Mouse (Mus musculus): ENCODE results near the gene Gnb1l. TPM values are rescaled to one million over a fixed set of nuclear protein-coding genes. Genes with fewer than 3 reads are reported as not detected.

The Gnb1l gene
- polyA plus RNA-seq (2015; fragmentation: Nextera tagmentation; extraction: Ambion mirVana) = 13.8 and 14.0 TPM in 2 replicates

GRCm38 (mm10) chr16:18498558-18498990, at the start of gene Gnb1l, which contains the start of gene Rtl10:
TSS of gene Gnb1l (plus strand) at chr16:18498713.
TSS of gene Rtl10 (plus strand) at chr16:18498901.
- ATAC-seq = peak; percentile 99
- Histone ChIP-seq H3K36me3 (peaks cover 7% of the 10 kb centered on the region), H3K9ac (peak within 1 kb of the TSS; percentile 78), H3K27ac (peak within 1 kb of the TSS; percentile 83), H3K4me2 (replicated peaks) (peak within 1 kb of the TSS; percentile 89), H3K27me3 (replicated peaks) (no peaks in the 10 kb centered on the region), H3K9me3 (no peaks in the 10 kb centered on the region), H3K4me3 (replicated peaks) (peak within 1 kb of the TSS; percentile 81), H3K4me1 (replicated peaks) (peaks cover 7% of the 10 kb centered on the region)
- WGBS = under 1% methylated on average over 51 of the region's 51 CpGs

GRCm38 (mm10) chr16:18449005-18449404, 49.5 kb upstream of the Gnb1l start:
- Histone ChIP-seq H3K4me3 (replicated peaks) (no peak overlapping the region), H3K9me3 (no peaks in the 10 kb centered on the region)
- no peak for ATAC-seq

GRCm38 (mm10) chr16:18451486-18452181, 46.9 kb upstream of the Gnb1l start:
- Histone ChIP-seq H3K4me1 (replicated peaks) (peaks cover 16% of the 10 kb centered on the region), H3K27ac (no peak overlapping the region), H3K4me2 (replicated peaks) (no peak overlapping the region), H3K9me3 (no peaks in the 10 kb centered on the region), H3K27me3 (replicated peaks) (no peaks in the 10 kb centered on the region), H3K36me3 (no peaks in the 10 kb centered on the region; the same call in 1 of the 2 replicates), H3K9ac (no peak overlapping the region), H3K4me3 (replicated peaks) (no peak overlapping the region)
- 50% methylated on average over 9 of the region's 9 CpGs for WGBS
- ATAC-seq = peak; percentile 34; the same call in 1 of the 2 replicates

More at GRCm38 (mm10) chr16:18449005-18449404, 49.5 kb upstream of the Gnb1l start:
- no peaks in the 10 kb centered on the region for H3K27me3 ChIP-seq (replicated peaks)
- H3K4me2 ChIP-seq (replicated peaks) = no peak overlapping the region
- H3K27ac ChIP-seq = no peak overlapping the region
- H3K9ac ChIP-seq = no peak overlapping the region
- 95% methylated on average over 4 of the region's 4 CpGs for WGBS
- no peaks in the 10 kb centered on the region; the same call in 1 of the 2 replicates for H3K36me3 ChIP-seq
- peaks cover 16% of the 10 kb centered on the region for H3K4me1 ChIP-seq (replicated peaks)

- 84% methylated on average over 8 of the region's 8 CpGs for WGBS
- peaks cover 4% of the 10 kb centered on the region; the same call in 1 of the 2 replicates for H3K36me3 ChIP-seq
- no peak for ATAC-seq
- no peak overlapping the region for H3K9ac ChIP-seq
- no peaks in the 10 kb centered on the region for H3K27me3 ChIP-seq (replicated peaks)
- H3K4me3 ChIP-seq (replicated peaks) = no peak overlapping the region
- H3K4me2 ChIP-seq (replicated peaks) = no peak overlapping the region
- peaks cover 15% of the 10 kb centered on the region for H3K4me1 ChIP-seq (replicated peaks)
- H3K9me3 ChIP-seq = no peaks in the 10 kb centered on the region
- no peak overlapping the region for H3K27ac ChIP-seq
These were observed 46.1 kb upstream of the Gnb1l start for GRCm38 (mm10) chr16:18452361-18452862.

- Histone ChIP-seq H3K9me3 (no peaks in the 10 kb centered on the region), H3K36me3 (peaks cover 4% of the 10 kb centered on the region; the same call in 1 of the 2 replicates), H3K27ac (no peak overlapping the region), H3K4me1 (replicated peaks) (peaks cover 5% of the 10 kb centered on the region), H3K4me3 (replicated peaks) (no peak overlapping the region), H3K27me3 (replicated peaks) (no peaks in the 10 kb centered on the region), H3K4me2 (replicated peaks) (no peak overlapping the region), H3K9ac (no peak overlapping the region)
- no peak for ATAC-seq
- 55% methylated on average over 5 of the region's 5 CpGs for WGBS
These were observed 44.7 kb upstream of the Gnb1l start for GRCm38 (mm10) chr16:18453846-18454245.

- H3K9me3 ChIP-seq = no peaks in the 10 kb centered on the region
- WGBS = 83% methylated on average over 6 of the region's 6 CpGs
- peaks cover 4% of the 10 kb centered on the region; the same call in 1 of the 2 replicates for H3K36me3 ChIP-seq
- peaks cover 19% of the 10 kb centered on the region for H3K4me1 ChIP-seq (replicated peaks)
- no peak for ATAC-seq
- no peak overlapping the region for H3K9ac ChIP-seq
- H3K4me2 ChIP-seq (replicated peaks) = no peak overlapping the region
- no peak overlapping the region for H3K4me3 ChIP-seq (replicated peaks)
- no peaks in the 10 kb centered on the region for H3K27me3 ChIP-seq (replicated peaks)
- no peak overlapping the region for H3K27ac ChIP-seq
These were observed 43.1 kb upstream of the Gnb1l start for GRCm38 (mm10) chr16:18455407-18455806.

GRCm38 (mm10) chr16:18458661-18459060, 39.9 kb upstream of the Gnb1l start:
- H3K27me3 ChIP-seq (replicated peaks) = no peaks in the 10 kb centered on the region
- no peak overlapping the region for H3K4me2 ChIP-seq (replicated peaks)
- H3K9me3 ChIP-seq = no peaks in the 10 kb centered on the region
- no peak overlapping the region for H3K4me3 ChIP-seq (replicated peaks)
- H3K36me3 ChIP-seq = 0 out of 2 replicates have a peak, but pooled peaks cover 4% of the 10 kb centered on the region
- no peak overlapping the region for H3K9ac ChIP-seq
- H3K4me1 ChIP-seq (replicated peaks) = peaks cover 18% of the 10 kb centered on the region
- ATAC-seq = no peak
- H3K27ac ChIP-seq = no peak overlapping the region

- H3K4me2 ChIP-seq (replicated peaks) = peak overlapping the region; percentile 44
- peak; percentile 41 for ATAC-seq
- peak overlapping the region; percentile 26; the same call in 1 of the 2 replicates for H3K9ac ChIP-seq
- 0 out of 2 replicates have a peak, but pooled peaks cover 4% of the 10 kb centered on the region for H3K36me3 ChIP-seq
- 12% methylated on average over 12 of the region's 12 CpGs for WGBS
- no peaks in the 10 kb centered on the region for H3K9me3 ChIP-seq
- peaks cover 18% of the 10 kb centered on the region for H3K4me1 ChIP-seq (replicated peaks)
- no peaks in the 10 kb centered on the region for H3K27me3 ChIP-seq (replicated peaks)
- H3K27ac ChIP-seq = peak overlapping the region; percentile 36; the same call in 1 of the 2 replicates
- no peak overlapping the region for H3K4me3 ChIP-seq (replicated peaks)
These were observed 39.1 kb upstream of the Gnb1l start for GRCm38 (mm10) chr16:18459335-18459954.

- Histone ChIP-seq H3K36me3 (0 out of 2 replicates have a peak, but pooled peaks cover 4% of the 10 kb centered on the region), H3K4me1 (replicated peaks) (peaks cover 18% of the 10 kb centered on the region), H3K27ac (peak overlapping the region; percentile 36; the same call in 1 of the 2 replicates), H3K27me3 (replicated peaks) (no peaks in the 10 kb centered on the region), H3K9ac (peak overlapping the region; percentile 26), H3K4me2 (replicated peaks) (peak overlapping the region; percentile 44), H3K9me3 (no peaks in the 10 kb centered on the region), H3K4me3 (replicated peaks) (no peak overlapping the region)
- ATAC-seq = peak; percentile 88
- 5% methylated on average over 11 of the region's 11 CpGs for whole genome bisulfite sequencing
These were observed 38.5 kb upstream of the Gnb1l start for GRCm38 (mm10) chr16:18459955-18460370.

- no peak overlapping the region for H3K4me3 ChIP-seq (replicated peaks)
- ATAC-seq = no peak
- no peak overlapping the region for H3K4me2 ChIP-seq (replicated peaks)
- H3K27ac ChIP-seq = no peak overlapping the region
- H3K27me3 ChIP-seq (replicated peaks) = no peaks in the 10 kb centered on the region
- peaks cover 18% of the 10 kb centered on the region for H3K4me1 ChIP-seq (replicated peaks)
- no peak overlapping the region for H3K9ac ChIP-seq
- H3K9me3 ChIP-seq = no peaks in the 10 kb centered on the region
- 57% methylated on average over 3 of the region's 3 CpGs for WGBS
- H3K36me3 ChIP-seq = 0 out of 2 replicates have a peak, but pooled peaks cover 4% of the 10 kb centered on the region
These were observed 37.7 kb upstream of the Gnb1l start for GRCm38 (mm10) chr16:18460826-18461225.

- no peaks in the 10 kb centered on the region for H3K27me3 ChIP-seq (replicated peaks)
- ATAC-seq = no peak
- H3K27ac ChIP-seq = no peak overlapping the region
- no peak overlapping the region for H3K4me3 ChIP-seq (replicated peaks)
- peaks cover 18% of the 10 kb centered on the region for H3K4me1 ChIP-seq (replicated peaks)
- no peaks in the 10 kb centered on the region for H3K9me3 ChIP-seq
- H3K36me3 ChIP-seq = 0 out of 2 replicates have a peak, but pooled peaks cover 1% of the 10 kb centered on the region
- no peak overlapping the region for H3K9ac ChIP-seq
- H3K4me2 ChIP-seq (replicated peaks) = no peak overlapping the region
- 84% methylated on average over 9 of the region's 9 CpGs for WGBS
These were observed 36.5 kb upstream of the Gnb1l start for GRCm38 (mm10) chr16:18462031-18462430.

GRCm38 (mm10) chr16:18462598-18462997, 35.9 kb upstream of the Gnb1l start:
- no peak overlapping the region for H3K4me3 ChIP-seq (replicated peaks)
- no peak for ATAC-seq

More at GRCm38 (mm10) chr16:18462598-18462997, 35.9 kb upstream of the Gnb1l start:
- H3K9me3 ChIP-seq = no peaks in the 10 kb centered on the region
- 58% methylated on average over 8 of the region's 8 CpGs for whole genome bisulfite sequencing
- H3K4me1 ChIP-seq (replicated peaks) = peaks cover 18% of the 10 kb centered on the region
- no peaks in the 10 kb centered on the region for H3K27me3 ChIP-seq (replicated peaks)
- no peak overlapping the region for H3K27ac ChIP-seq
- no peak overlapping the region for H3K9ac ChIP-seq
- no peak overlapping the region for H3K4me2 ChIP-seq (replicated peaks)
- H3K36me3 ChIP-seq = no peaks in the 10 kb centered on the region
